Mouse (Mus musculus) C2C12 (cell line): ENCODE data around the gene Guca2b.
A peak's percentile ranks its signal among the peaks of the same experiment; 100 is the strongest.

ENCODE experiments used
- CEBPB ChIP-seq: IDR thresholded peaks from one replicate; pipeline ENCODE4 v1.6.1; 2011; ENCODE audit warnings: low read depth, mild to moderate bottlenecking, control low read depth, moderate library complexity
- CTCF ChIP-seq: IDR thresholded peaks from one replicate; pipeline ENCODE4 v1.5.1; 2011; ENCODE audit not compliant: control insufficient read depth, insufficient read depth, insufficient read length
- FOSL1 ChIP-seq: IDR thresholded peaks from one replicate; pipeline ENCODE4 v1.8.0; 2011; ENCODE audit warnings: mild to moderate bottlenecking, low read length; ENCODE audit not compliant: poor library complexity, insufficient read depth, severe bottlenecking
- MAX ChIP-seq: IDR thresholded peaks from one replicate; pipeline ENCODE4 v1.6.1; 2011; ENCODE audit warnings: mild to moderate bottlenecking, control low read depth
- MYOD1 ChIP-seq: IDR thresholded peaks from one replicate; pipeline ENCODE4 v1.6.1; 2011; ENCODE audit warnings: low read depth; ENCODE audit not compliant: control insufficient read depth, insufficient read length
- MYOG ChIP-seq: IDR thresholded peaks from one replicate; pipeline ENCODE4 v1.6.1; 2011; ENCODE audit not compliant: control insufficient read depth, insufficient read length; ENCODE audit errors: extremely low read depth
- USF1 ChIP-seq: IDR thresholded peaks from one replicate; pipeline ENCODE4 v1.6.1; 2011; ENCODE audit warnings: low read depth, mild to moderate bottlenecking, control low read depth, moderate library complexity

DNA sequence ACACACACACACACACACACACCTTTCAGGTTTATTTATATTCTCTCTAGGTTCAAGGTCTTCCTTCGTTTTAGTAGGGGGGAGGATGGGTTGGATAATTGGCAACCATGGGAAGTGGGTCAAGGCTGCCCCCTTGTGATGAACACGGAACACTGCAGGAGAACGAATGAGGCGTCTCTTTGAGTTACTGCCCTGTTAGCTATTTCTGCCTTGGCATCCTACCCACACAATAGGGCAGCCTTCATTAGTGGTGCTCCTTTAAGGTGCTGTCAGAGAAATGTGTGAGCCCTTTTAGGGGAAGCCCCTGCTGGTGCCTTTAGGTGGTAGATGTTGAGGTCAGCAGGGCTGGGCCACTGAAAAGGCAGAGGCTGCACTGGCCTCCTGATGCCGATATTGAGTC, 8.7 kb upstream of the Guca2b start:
- TF ChIP-seq USF1 (no peak), CTCF (peak; percentile 77), MAX (no peak), FOSL1 (no peak), MYOD1 (no peak), MYOG (no peak), CEBPB (no peak)
